Mouse (Mus musculus) yolk sac, embryonic 10.5 days (tissue): ENCODE measurements around the gene Celf6.

Experiments used
- DNase-seq: peaks from one replicate; pipeline ENCODE4 v3.0.0-alpha.2; 2017; ENCODE audit warnings: low spot score

Celf6 gene

DNA sequence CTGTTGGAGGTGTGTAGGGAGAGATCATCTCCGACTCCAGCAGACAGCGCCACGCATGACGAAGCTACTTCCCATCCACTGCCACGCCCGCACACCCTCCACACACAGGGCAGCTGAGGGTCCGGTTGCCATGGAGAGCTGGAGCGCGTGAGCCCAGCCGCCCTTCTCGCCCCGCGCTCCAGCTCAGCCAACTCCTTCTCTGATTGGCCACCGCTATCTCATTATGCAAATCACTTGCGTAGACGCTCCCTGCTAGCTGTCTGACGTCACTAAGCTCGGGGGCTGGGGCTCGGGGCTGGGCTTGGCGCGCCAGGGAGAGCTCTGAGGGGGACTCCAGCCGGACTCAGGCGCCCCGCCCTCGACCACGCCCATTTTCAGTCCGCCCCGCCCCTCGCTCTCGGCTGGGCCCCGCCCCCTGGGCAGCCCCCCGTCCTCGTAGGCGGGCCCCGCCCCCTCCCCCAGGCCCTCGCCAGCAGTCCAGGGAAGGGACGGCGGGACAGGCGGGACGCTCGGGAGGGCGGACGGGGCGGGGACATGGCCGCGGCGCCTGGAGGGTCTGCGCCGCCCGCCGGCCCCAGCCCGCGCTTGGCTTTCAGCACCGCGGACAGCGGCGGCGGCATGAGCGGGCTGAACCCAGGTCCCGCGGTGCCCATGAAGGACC lies at the start of gene Celf6:
Gene Celf6, plus strand, starts transcription at position 74 of the 661 bp plus-strand sequence.
- DNase-seq: peak; percentile 100

DNA sequence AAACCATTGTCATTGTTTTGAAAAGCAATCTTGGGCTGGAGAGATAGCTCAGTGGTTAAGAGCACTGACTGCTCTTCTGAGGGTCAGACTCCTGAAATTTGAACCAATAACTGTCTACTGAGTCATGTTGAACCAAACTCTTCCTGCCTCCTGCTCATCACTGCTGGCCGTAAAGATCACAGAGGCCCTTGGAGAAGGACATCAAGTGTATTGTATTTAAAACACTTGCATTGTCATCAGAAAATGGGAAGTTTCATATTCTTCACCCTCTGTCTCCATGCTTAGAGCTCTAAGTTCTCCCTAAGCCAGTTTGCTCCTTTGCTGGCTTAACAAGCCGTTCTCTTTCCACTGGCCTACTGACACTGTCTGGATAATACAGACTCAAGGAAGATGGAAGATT lies 49.4 kb upstream of the Celf6 start:
- DNase-seq: no peak

DNA sequence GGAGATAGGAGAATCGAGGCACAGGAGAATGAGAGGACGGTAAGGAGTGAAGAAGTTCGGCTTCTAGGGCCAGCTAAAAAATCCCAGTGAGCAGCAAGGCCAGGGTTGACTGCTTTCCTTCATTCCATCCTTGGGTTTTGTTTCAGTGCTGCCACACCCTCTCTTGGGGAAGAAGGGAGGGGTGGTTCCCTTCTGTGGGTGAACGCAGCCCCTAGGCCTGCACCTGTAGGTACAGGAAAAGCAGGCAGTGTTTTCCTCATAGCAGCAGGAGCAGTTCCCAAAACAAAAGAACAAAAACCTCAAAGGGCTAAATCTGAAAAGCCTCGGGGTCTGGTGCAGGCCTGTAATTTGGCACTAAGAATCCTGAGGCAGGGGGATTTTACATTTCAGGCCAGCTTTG lies 46.1 kb upstream of the Celf6 start:
- no peak for DNase-seq

DNA sequence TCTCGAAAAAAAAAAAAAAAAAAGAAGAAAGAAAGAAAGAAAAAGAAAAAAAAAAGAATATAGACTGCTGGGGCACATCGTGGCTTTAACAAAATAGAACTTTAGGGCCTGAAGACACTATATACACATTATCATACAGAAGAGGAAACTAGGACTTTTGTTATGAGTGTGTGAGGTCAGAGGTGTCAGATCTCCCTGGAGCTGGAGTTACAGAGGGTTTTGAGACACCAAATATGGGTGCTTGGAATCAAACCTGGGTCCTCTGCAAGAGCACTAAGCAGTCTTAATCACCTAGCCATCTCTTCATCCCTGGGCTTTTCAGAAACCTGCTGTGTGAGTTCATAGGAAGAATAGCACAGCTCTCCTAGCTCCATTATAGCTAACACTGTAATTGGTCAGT lies 44.3 kb upstream of the Celf6 start:
- DNase-seq: no peak

DNA sequence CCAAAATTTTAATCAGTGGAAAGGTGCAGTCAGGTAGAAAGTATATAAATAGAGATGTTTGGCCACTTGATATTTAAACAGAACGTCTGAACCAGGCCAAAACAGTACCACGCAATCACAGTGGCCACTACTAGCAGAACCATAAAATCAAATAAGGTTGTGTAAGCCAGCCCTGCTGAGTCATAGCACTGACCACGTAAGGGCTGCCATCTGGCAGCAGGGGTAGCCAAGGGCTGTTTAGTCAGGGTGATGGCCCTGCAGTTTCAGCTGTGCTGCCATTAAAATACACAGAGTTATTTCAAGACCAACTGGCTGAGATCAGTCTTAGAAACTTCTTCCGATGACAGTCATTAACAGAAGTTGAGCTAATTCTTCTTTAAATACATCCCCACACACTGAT lies 43.8 kb upstream of the Celf6 start:
- no peak for DNase-seq

DNA sequence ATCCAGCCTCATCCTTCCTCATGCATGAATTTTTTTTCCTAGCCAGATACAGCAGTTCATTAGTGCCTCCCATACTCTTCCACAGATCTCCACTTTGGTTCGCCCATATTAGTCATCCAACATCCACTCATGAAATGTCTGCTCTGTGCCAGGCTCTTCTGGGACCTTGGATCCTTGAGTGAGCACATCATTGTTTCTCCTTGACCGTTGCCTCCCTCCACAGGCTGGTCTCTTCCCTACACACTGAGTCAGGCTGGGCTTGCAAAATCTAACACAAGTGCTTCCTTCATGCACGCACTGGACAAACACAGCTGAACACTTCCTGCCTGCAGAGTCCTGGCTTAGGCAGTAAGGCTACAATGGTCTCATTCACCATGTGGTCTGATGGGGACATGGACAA lies 40.1 kb upstream of the Celf6 start:
- DNase-seq: no peak

DNA sequence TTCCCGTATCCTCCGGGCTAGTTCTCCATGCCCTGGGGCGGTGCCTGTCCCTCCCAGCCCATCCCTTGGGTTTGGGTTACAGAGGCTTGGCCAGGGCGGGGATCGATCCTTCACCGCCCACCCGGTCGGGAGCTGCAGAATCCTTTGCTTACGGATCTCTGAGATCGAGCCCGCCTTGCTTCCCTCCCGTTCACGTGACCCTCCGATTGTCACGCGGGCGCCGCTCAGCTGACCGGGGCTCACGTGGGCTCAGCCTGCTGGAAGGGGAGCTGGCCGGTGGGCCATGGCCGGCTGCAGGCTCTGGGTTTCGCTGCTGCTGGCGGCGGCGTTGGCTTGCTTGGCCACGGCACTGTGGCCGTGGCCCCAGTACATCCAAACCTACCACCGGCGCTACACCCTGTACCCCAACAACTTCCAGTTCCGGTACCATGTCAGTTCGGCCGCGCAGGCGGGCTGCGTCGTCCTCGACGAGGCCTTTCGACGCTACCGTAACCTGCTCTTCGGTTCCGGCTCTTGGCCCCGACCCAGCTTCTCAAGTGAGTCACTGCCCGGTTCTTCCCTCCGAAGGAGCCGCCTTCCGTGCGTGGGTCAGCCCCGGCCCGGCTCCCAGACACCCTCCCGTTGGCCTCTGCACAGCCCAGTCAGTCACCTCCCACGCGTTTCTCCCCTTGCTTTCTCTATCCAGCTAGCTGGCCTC lies 38.1 kb upstream of the Celf6 start, which contains the start of the genes Hexa and Tmem202:
Gene Hexa, plus strand, starts transcription at position 100 of the 697 bp plus-strand sequence.
Gene Tmem202, minus strand, starts transcription at position 407 of the 697 bp plus-strand sequence.
- DNase-seq: peak; percentile 90

DNA sequence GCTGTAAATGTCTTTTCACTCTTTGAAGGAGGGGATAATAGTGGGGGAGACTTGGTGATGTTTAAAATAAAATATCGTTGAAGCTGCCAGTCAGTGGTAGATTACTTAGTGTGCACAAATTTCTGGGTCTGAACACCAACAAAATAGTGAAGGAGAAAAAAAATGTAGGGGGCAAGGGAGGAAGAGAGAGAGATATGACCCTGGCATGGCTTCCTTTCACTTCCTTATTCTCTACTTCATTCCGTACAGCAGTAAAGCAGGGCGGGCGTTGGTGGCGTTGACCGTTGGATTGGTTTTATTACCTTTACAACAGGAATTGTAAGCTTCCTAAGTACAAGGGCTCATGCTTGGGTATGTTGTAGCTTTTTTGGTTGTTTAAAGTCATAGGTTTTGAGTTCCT lies 36.1 kb upstream of the Celf6 start:
- DNase-seq: no peak

DNA sequence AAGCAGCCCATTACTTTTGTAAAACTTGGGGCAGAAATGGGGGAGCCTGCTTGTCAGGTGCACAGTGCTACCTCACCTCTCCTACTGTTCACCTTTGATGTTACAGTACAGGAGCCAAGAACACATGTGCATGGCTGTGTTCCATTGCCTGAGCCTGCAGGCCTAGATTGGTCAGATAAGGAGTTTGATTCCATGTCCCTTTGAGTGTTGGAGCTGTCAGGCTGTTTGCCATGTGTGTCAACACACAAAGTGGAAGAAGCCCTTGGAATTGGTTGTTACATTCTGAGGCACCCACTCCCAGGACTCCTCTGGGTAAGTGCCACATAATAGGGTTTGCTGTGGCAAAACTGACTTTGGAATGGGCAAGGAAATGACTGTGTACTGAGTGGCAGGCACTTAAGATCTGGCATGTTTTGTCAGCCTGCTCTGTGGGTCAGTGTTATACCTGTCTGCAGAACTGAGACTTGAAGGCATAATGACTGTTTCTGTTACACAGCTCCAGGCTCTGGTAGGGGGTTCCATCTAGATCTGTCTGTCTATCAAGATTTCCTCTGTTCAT lies 34.9 kb upstream of the Celf6 start:
- DNase-seq: no peak

DNA sequence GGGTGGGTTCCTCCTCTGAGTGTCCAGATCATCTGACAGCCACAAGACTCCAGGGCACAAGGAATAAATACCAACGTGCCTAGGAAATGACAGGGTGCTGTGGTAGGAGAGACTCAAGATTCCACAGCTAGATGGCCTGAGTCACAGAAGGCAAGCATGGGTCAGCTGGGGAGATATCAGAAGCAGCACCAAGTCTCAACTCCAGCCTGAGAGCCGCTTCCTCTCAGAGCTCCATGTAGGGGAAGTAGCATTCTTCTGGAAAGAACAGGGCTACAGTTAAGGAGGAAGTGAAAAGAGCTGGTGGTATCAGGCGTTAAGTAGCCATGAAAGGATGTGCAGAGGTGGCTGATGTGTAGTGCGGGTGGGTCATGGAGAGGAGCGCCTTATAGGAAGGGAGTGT lies 33.0 kb upstream of the Celf6 start:
- no peak for DNase-seq

DNA sequence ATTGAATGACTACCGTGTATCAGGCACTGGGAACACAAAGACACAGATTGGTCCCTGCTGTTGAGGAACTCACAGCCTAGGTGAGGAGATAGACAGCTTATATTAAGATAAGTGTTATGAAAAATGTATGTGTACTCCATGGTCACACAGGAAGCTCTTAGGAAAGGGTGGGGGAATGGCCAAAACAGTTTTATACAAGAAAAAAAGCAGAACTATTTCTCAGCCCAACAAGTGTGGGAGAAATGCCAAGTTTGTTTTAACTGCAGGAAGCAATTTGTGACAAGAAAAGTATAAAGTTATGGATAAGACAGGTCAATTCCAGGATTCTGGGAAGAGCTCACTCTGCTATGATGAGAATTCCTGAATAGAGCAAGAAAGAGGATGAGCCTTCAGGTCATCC lies 29.8 kb upstream of the Celf6 start:
- DNase-seq: no peak

DNA sequence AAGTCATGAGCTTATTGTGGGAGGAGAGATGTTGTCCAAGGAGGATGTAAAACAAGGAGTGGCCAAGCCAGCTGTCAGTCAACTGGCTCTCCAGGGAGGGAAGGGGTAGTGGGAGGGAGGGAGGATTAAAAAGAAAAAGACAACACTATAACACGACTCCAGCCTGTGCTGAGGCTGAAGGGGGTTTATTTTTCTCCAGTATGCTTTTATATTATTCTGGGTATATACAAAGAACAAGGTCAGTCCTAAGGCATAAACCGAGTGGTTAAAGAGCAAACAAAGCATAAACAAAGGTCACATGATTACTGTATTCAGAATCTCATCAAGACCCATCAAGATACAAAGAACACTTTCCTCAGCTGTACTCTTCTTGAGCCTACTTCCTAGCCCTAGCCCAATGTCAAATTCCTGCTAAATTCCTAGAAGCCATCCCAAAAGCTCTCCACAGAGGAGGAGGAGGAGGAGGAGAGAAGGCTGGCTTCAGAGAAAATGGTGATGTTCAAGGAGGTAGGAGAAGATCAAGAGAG lies 28.7 kb upstream of the Celf6 start:
- DNase-seq: no peak

DNA sequence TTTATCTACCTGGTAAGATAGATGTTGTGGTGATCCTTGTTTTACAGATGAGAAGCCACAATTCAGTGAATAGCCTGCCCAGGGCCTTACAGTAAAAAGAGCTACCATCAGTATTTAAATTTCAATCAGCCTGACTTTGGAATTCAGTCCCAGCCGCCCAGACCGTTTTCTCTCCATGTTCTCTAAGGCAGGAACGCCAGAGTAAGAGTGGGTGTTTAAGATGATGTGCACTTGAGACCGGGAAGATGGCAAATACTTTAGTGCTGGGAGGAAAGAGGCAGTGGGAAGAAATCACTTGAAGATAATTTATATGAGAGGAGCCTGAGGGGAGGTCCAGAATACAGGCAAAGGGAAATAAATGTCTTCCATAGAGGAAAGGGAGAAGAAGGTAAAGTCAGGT lies 27.6 kb upstream of the Celf6 start:
- no peak for DNase-seq

DNA sequence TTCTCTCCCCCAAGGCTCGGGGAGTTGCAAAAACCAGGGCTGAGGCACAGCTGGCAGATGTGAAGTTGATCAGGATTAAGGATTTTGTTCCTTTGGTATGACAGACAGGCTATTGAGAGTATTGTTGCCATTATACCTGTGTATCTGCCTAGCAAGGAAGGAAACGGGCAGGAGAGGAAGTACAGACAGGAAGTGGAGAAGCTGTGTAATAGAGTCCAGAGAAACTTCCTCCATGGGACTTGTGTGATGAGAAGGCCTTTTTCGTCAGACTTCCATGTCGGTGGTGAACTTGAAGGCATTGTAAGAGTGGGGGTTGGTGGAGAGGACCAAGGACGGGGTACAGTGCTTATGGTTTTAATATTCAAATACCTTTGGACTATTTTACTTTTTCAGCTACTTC lies 26.7 kb upstream of the Celf6 start:
- no peak for DNase-seq

DNA sequence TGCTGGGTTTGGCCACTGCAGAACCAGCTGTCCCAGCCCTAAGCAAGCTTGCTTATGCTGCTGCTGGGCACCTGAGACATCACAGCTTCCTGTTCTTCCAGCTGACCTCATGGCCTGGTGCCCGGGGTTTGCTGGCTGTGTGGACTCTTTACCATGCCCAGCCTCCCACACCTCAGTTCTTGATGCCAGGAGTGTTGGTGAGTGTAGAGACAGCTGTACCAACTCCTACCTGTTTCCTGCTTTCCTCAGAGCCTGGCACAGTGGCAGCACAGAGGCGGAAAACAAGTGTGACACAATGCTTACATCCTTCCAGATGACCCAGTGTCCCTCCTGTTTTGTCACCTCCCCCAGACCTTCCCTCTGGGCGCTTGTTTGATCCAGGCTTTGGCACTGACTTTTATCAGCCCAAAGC lies 26.1 kb upstream of the Celf6 start:
- DNase-seq: no peak

DNA sequence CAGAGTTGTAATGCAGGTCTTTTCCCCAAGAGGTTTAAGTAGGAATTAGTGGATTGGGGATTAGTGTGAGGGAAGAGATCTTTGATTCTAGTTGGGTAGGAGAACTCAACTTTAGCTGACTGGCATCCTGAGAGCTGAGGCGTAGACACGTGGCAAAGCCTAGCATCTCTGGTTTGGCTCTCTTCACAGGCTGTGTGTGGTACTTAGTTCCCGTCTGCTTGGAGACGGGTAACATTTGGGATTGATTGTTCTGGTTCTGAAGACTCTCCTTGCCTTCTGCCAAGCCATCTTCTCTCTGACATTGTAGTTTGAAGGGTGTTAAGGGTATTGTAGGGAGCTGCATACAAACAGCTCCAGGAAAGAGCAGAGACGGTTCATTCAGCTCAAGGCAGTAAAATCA lies 25.1 kb upstream of the Celf6 start:
- no peak for DNase-seq

DNA sequence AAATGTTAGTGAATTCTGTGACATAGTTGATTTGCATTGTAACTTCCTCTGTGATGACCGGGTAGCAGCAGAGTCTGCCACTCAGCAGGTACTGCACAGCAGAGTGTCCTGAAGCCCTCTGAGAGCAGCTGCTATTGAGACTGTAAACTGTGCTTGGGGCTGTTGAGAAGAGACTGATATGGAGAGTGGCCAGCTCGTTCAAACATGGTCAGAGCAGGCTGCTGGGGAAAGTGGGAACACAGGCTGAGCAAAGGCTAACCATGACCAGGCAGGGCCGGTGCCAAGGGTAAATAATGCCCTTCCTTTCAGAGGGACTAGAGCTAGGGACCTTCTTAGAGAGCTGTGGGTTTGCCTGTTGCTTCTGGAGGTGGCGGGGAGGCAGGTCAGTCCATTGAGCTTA lies 24.0 kb upstream of the Celf6 start:
- DNase-seq: no peak

DNA sequence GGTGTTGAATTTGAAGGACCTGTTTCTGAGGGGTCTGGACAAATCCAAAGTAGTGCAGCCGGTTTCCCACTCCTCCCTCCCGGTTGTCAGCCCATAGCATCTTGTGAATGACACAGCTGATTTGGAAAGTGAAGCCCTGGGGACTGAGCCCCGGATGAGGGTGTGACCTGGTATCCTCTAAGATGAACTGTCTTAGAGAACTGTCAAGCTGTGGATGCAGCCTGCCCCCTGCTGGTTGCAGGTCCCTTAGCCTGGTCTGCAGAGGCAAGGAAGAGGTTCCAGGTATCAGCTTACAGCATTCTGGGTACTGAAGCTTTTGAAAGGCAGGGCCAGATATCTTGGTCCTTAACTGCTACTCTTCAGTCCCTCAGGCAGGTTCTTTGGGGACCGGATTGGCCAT lies 12.1 kb upstream of the Celf6 start:
- peak; percentile 64 for DNase-seq

DNA sequence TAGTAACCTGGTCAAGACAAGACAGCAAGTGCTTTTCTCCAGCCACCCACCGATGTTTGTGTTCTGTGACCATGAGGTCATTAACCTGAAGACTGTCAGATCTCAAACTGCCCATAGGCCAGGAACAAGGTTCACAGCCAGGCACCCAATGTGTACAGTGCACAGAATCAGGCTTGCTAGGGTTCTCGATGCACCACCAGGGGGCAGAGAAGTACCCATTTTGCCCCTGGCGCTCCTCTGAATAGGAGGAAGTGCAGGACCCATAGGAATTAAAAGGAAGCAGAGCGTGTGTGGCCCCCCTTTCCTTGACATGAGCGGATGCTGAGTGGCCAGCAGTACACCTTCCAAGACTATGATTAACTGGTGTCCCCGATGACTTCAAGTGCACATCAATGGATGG lies 10.6 kb upstream of the Celf6 start:
- DNase-seq: peak; percentile 60

DNA sequence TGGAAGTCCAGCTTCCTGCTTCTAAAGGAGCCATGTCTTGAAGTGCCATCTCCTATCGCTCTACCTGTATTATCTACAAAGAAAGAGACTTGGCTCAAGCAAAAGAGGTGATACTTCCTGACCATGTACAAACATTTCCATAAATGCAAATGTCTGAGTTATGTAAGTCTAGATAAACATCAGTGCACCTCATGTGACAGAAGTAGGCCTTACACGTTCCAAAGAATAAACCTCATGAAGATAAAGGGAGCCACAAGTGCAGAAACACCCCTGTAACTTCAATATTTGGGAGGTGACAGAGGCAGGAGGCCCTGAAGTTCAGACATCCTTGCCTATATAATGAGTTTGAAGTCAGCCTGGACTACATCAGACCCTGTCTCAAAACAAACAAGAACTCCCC lies 5.9 kb upstream of the Celf6 start:
- no peak for DNase-seq

DNA sequence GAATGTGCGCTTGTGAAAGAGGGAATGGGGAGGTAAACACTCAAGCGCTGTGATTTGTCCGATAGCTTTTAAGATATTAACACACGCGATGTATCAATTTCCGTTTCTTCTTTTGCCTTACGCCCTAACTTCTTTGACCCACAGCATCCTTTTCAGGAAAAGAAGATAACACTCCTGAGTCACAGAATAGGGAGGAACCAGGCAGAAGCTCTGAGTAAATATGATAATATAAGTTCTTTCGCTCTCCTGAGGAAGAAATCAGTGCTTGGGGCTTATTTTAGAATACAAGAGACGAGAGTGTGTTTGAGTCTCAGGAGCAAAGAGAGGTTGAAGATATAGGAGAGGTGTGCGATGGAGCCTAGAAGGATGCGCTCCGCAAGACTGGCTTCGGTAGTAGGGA lies 316 bp upstream of the Celf6 start:
- no peak for DNase-seq

DNA sequence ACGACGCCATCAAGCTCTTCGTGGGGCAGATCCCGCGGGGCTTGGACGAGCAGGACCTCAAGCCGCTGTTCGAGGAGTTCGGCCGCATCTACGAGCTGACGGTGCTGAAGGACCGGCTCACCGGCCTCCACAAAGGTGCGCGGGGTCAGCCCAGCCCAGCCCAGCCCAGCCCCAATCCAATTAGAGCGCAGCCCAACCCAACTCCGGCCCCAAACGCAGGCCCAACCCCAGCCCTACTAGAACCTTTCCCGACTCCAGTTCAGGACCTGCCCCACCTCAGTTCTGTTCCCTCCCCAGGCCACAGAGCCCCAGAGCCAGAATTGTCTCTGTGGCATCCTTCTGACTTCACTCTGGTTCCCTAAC lies 769 bp downstream of the Celf6 start:
- no peak for DNase-seq

DNA sequence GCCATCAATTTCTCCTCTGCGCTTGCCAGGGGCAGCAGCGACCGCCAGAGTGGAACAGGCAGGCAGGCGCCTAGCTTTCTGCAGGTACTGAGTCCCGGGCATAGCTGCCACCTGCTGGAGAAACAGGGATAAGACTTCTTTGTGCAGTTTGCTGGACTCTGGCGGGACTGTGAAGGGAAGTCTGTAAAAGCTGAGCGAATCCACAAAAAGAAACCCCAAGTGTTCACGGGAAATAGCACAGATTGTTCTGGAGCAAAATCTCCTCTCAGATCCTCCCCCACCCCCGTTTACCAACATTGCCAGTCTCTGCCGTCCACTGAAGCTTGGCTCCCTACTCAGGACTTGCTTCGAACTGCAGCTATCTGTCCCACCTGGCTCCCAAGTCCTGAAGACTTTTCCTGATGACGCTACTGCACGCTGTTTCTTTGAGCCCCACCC lies 7.2 kb downstream of the Celf6 start:
- DNase-seq: peak; percentile 63
